Mouse (Mus musculus): ENCODE measurements around the gene Hist1h1d.
"Not testable (repeated sequence)": the region's sequence is repeated elsewhere in the genome, so short reads cannot be mapped to it uniquely, and the experiment has no call there.

DNA sequence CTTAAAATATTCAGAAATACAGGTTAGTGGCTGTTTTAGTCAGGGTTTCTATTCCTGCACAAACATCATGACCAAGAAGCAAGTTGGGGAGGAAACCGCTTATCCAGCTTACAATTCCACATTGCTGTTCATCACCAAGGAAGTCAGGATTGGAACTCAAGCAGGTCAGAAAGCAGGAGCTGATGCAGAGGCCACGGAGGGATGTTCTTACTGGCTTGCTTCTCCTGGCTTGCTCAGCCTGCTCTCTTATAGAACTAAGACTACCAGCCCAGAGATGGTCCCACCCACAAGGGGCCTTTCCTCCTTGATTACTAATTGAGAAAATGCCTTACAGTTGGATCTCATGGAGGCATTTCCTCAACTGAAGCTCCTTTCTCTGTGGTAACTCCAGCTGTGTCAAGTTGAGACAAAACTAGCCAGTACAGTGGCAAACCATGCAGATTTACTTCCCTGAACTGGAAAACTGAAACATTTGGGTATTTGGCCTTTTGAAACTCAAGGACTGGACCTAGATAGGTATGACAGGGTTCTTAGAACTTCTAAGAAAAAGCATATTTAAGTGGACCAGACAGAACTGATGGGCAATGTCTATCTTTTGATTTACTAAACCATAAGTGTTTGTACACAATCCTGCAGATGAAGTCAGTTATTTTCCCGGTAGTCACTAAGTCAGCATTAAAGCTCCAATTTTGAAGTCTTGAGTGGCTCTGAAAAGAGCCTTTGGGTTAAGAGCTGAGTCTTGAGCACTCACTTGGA is 10.7 kb upstream of the Hist1h1d start:
- not testable (repeated sequence) for TF ChIP-seq CTCF (IDR thresholded peaks at IDR 0.05; ENCODE audit: borderline replicate concordance, extremely low read depth, insufficient read depth, insufficient read length); POLR2A (IDR thresholded peaks at IDR 0.05; ENCODE audit: borderline replicate concordance, extremely low read depth, insufficient read depth, insufficient read length, poor library complexity, severe bottlenecking)

All from brain, embryonic 14.5 days (tissue).